Mouse (Mus musculus) liver, embryonic 14.5 days (tissue): ENCODE results near the gene Asna1.

Experiments used
- CTCF ChIP-seq: IDR thresholded peaks from 2 replicates; pipeline ENCODE4 v1.5.1; 2016; ENCODE audit warnings: antibody characterized with exemption, low read depth, control low read depth
- EP300 ChIP-seq: IDR thresholded peaks from 2 replicates; pipeline ENCODE4 v1.6.1; 2016; ENCODE audit warnings: antibody characterized with exemption, low read depth

DNA sequence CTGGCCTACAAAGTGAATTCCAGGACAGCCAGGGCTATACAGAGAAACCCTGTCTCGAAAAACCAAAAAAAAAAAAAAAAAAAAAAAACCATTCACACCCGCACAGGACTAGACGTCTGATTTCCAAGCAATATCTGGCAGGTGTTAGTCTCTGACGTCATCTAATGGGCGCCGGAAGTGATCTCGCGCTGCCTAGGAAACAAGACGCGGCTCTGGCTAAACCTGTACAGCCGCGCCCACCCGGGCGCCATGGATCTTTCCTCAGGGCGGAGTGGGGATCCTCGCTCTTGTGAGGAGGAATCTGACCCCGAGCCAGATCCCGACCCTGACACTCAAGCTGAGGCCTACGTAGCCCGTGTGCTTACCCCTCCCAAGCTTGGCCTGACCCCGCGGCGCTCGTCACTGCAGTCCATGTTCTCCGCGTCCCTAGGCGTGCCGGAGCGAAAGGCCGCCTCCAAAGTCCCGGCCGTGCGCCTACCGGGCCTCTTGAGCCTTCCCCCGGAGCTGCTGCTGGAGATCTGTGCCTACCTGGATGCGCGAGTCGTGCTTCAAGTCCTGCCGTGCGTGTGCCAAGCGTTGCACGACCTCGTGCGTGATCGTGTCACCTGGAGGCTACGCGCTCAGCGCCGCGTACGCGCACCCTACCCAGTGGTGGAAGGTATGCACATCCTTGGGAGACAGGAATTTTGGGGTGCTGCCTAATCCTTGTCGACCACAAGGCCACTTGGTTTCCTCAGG lies 35.0 kb upstream of the Asna1 start, which contains the start of gene Fbxw9:
- TF ChIP-seq CTCF (no peak), EP300 (no peak)
